Mouse (Mus musculus): ENCODE measurements around the gene Lhx3. TPM values are rescaled to one million over a fixed set of nuclear protein-coding genes. Genes with fewer than 3 reads are reported as not detected.

Lhx3 gene
- polyA plus RNA-seq, 1 experiment from 2014 or later: not detected

- Histone ChIP-seq H3K4me3 (replicated peaks) (peak overlapping the region; percentile 17), H3K27ac (no peak overlapping the region), H3K4me2 (peak overlapping the region; percentile 21; the same call in 1 of the 2 replicates), H3K4me1 (replicated peaks) (peaks cover 31% of the 10 kb centered on the region), H3K36me3 (no peaks in the 10 kb centered on the region), H3K27me3 (peaks cover 100% of the 10 kb centered on the region), H3K9ac (replicated peaks) (no peak overlapping the region), H3K9me3 (no peaks in the 10 kb centered on the region)
- ATAC-seq (ENCODE audit: insufficient number of reproducible peaks, insufficient read depth, low FRiP score, low TSS enrichment, low read depth): no peak
- WGBS: 1% methylated on average over 77 of the region's 77 CpGs
Measured at GRCm38 (mm10) chr2:26201926-26202848, 5.9 kb downstream of the Lhx3 start.

- Histone ChIP-seq H3K9ac (replicated peaks) (no peak overlapping the region), H3K9me3 (no peaks in the 10 kb centered on the region), H3K4me3 (replicated peaks) (peak overlapping the region; percentile 21), H3K27ac (no peak overlapping the region), H3K4me2 (peak overlapping the region; percentile 43), H3K27me3 (peaks cover 100% of the 10 kb centered on the region), H3K36me3 (no peaks in the 10 kb centered on the region), H3K4me1 (replicated peaks) (peaks cover 32% of the 10 kb centered on the region)
- ATAC-seq (ENCODE audit: insufficient number of reproducible peaks, insufficient read depth, low FRiP score, low TSS enrichment, low read depth): peak; percentile 50; the same call in 1 of the 2 replicates
- WGBS: under 1% methylated on average over 10 of the region's 10 CpGs
Measured at GRCm38 (mm10) chr2:26198488-26198887, 9.6 kb downstream of the Lhx3 start.

- Histone ChIP-seq H3K27me3 (peaks cover 100% of the 10 kb centered on the region), H3K9ac (replicated peaks) (no peak overlapping the region), H3K27ac (no peak overlapping the region), H3K9me3 (no peaks in the 10 kb centered on the region), H3K36me3 (no peaks in the 10 kb centered on the region), H3K4me3 (replicated peaks) (no peak overlapping the region), H3K4me1 (replicated peaks) (peaks cover 24% of the 10 kb centered on the region), H3K4me2 (no peak overlapping the region)
- ATAC-seq (ENCODE audit: insufficient number of reproducible peaks, insufficient read depth, low FRiP score, low TSS enrichment, low read depth): no peak
- WGBS: 33% methylated on average over 7 of the region's 7 CpGs
Measured at GRCm38 (mm10) chr2:26194552-26195339, 13.3 kb downstream of the Lhx3 start.

GRCm38 (mm10) chr2:26188517-26188916, 19.6 kb downstream of the Lhx3 start:
- H3K27ac ChIP-seq: no peak overlapping the region
- no peaks in the 10 kb centered on the region for H3K9me3 ChIP-seq
- no peak overlapping the region for H3K4me3 ChIP-seq (replicated peaks)
- WGBS: 72% methylated on average over 5 of the region's 5 CpGs
- no peaks in the 10 kb centered on the region for H3K36me3 ChIP-seq
- ATAC-seq (ENCODE audit: insufficient number of reproducible peaks, insufficient read depth, low FRiP score, low TSS enrichment, low read depth): no peak
- H3K4me1 ChIP-seq (replicated peaks): no peaks in the 10 kb centered on the region; the same call in 1 of the 2 replicates
- H3K4me2 ChIP-seq: no peak overlapping the region
- H3K27me3 ChIP-seq: peaks cover 94% of the 10 kb centered on the region
- H3K9ac ChIP-seq (replicated peaks): no peak overlapping the region

- H3K4me2 ChIP-seq: no peak overlapping the region
- H3K4me3 ChIP-seq (replicated peaks): no peak overlapping the region
- no peak overlapping the region for H3K9ac ChIP-seq (replicated peaks)
- 48% methylated on average over 3 of the region's 3 CpGs for WGBS
- no peak overlapping the region for H3K27ac ChIP-seq
- no peaks in the 10 kb centered on the region for H3K9me3 ChIP-seq
- peaks cover 74% of the 10 kb centered on the region for H3K27me3 ChIP-seq
- no peak for ATAC-seq (ENCODE audit: insufficient number of reproducible peaks, insufficient read depth, low FRiP score, low TSS enrichment, low read depth)
- no peaks in the 10 kb centered on the region for H3K36me3 ChIP-seq
- peaks cover 1% of the 10 kb centered on the region for H3K4me1 ChIP-seq (replicated peaks)
Measured at GRCm38 (mm10) chr2:26184352-26184751, 23.7 kb downstream of the Lhx3 start.

- H3K4me2 ChIP-seq: no peak overlapping the region
- ATAC-seq (ENCODE audit: insufficient number of reproducible peaks, insufficient read depth, low FRiP score, low TSS enrichment, low read depth): no peak
- peaks cover 62% of the 10 kb centered on the region for H3K27me3 ChIP-seq
- H3K9ac ChIP-seq (replicated peaks): no peak overlapping the region
- H3K4me3 ChIP-seq (replicated peaks): no peak overlapping the region
- 12% methylated on average over 6 of the region's 6 CpGs for WGBS
- no peak overlapping the region for H3K27ac ChIP-seq
- H3K4me1 ChIP-seq (replicated peaks): peaks cover 8% of the 10 kb centered on the region
- H3K9me3 ChIP-seq: no peaks in the 10 kb centered on the region
- no peaks in the 10 kb centered on the region for H3K36me3 ChIP-seq
Measured at GRCm38 (mm10) chr2:26182646-26183045, 25.4 kb downstream of the Lhx3 start.

- Histone ChIP-seq H3K9ac (replicated peaks) (no peak overlapping the region), H3K27me3 (peaks cover 35% of the 10 kb centered on the region), H3K4me1 (replicated peaks) (peaks cover 8% of the 10 kb centered on the region), H3K9me3 (no peaks in the 10 kb centered on the region), H3K27ac (no peak overlapping the region), H3K36me3 (no peaks in the 10 kb centered on the region), H3K4me2 (no peak overlapping the region), H3K4me3 (replicated peaks) (no peak overlapping the region)
- no peak for ATAC-seq (ENCODE audit: insufficient number of reproducible peaks, insufficient read depth, low FRiP score, low TSS enrichment, low read depth)
- 20% methylated on average over 2 of the region's 2 CpGs for WGBS
Measured at GRCm38 (mm10) chr2:26177189-26177588, 30.9 kb downstream of the Lhx3 start.

GRCm38 (mm10) chr2:26176731-26177130, 31.4 kb downstream of the Lhx3 start:
- Histone ChIP-seq H3K27ac (no peak overlapping the region), H3K9me3 (no peaks in the 10 kb centered on the region), H3K4me2 (no peak overlapping the region), H3K36me3 (no peaks in the 10 kb centered on the region), H3K4me3 (replicated peaks) (no peak overlapping the region), H3K9ac (replicated peaks) (no peak overlapping the region), H3K4me1 (replicated peaks) (peaks cover 8% of the 10 kb centered on the region), H3K27me3 (peaks cover 30% of the 10 kb centered on the region)
- 61% methylated on average over 5 of the region's 5 CpGs for WGBS
- no peak for ATAC-seq (ENCODE audit: insufficient number of reproducible peaks, insufficient read depth, low FRiP score, low TSS enrichment, low read depth)

GRCm38 (mm10) chr2:26175191-26175590, 32.9 kb downstream of the Lhx3 start:
- 7% methylated on average over 4 of the region's 4 CpGs for WGBS
- no peak for ATAC-seq (ENCODE audit: insufficient number of reproducible peaks, insufficient read depth, low FRiP score, low TSS enrichment, low read depth)
- Histone ChIP-seq H3K27ac (no peak overlapping the region), H3K4me3 (replicated peaks) (no peak overlapping the region), H3K9ac (replicated peaks) (no peak overlapping the region), H3K9me3 (no peaks in the 10 kb centered on the region), H3K36me3 (no peaks in the 10 kb centered on the region), H3K4me2 (no peak overlapping the region), H3K27me3 (peaks cover 36% of the 10 kb centered on the region), H3K4me1 (replicated peaks) (peaks cover 18% of the 10 kb centered on the region)

GRCm38 (mm10) chr2:26172166-26172565, 35.9 kb downstream of the Lhx3 start:
- ATAC-seq (ENCODE audit: insufficient number of reproducible peaks, insufficient read depth, low FRiP score, low TSS enrichment, low read depth): no peak
- WGBS: 73% methylated on average over 2 of the region's 2 CpGs
- peaks cover 36% of the 10 kb centered on the region for H3K27me3 ChIP-seq
- H3K4me3 ChIP-seq (replicated peaks): no peak overlapping the region
- no peak overlapping the region for H3K4me2 ChIP-seq
- no peaks in the 10 kb centered on the region for H3K36me3 ChIP-seq
- no peak overlapping the region for H3K9ac ChIP-seq (replicated peaks)
- H3K9me3 ChIP-seq: no peaks in the 10 kb centered on the region
- peaks cover 13% of the 10 kb centered on the region; the same call in 1 of the 2 replicates for H3K4me1 ChIP-seq (replicated peaks)
- no peak overlapping the region for H3K27ac ChIP-seq

- Histone ChIP-seq H3K9me3 (no peaks in the 10 kb centered on the region), H3K9ac (replicated peaks) (no peak overlapping the region), H3K36me3 (no peaks in the 10 kb centered on the region), H3K4me3 (replicated peaks) (no peak overlapping the region), H3K4me1 (replicated peaks) (peaks cover 13% of the 10 kb centered on the region; the same call in 1 of the 2 replicates), H3K27ac (no peak overlapping the region), H3K4me2 (no peak overlapping the region), H3K27me3 (peaks cover 22% of the 10 kb centered on the region)
- 50% methylated on average over 2 of the region's 2 CpGs for WGBS
- no peak for ATAC-seq (ENCODE audit: insufficient number of reproducible peaks, insufficient read depth, low FRiP score, low TSS enrichment, low read depth)
Measured at GRCm38 (mm10) chr2:26170376-26170775, 37.7 kb downstream of the Lhx3 start.

Data from limb, embryonic 12.5 days (tissue).